Mouse (Mus musculus) erythroblast, embryonic 14.5 days (primary cell): ENCODE results near the gene Fkbp2. TPM values are rescaled to one million over a fixed set of nuclear protein-coding genes. Genes with fewer than 3 reads are reported as not detected.

Source experiments
- H3K27me3 ChIP-seq: 2 replicates; pipeline ENCODE4 v1.6.1; 2012; ENCODE audit warnings: inconsistent platforms; ENCODE audit not compliant: control insufficient read depth
- H3K36me3 ChIP-seq: 2 replicates; pipeline ENCODE4 v1.6.1; 2012; ENCODE audit warnings: mild to moderate bottlenecking, inconsistent platforms; ENCODE audit not compliant: control insufficient read depth
- H3K4me1 ChIP-seq: 2 replicates; pipeline ENCODE4 v1.6.1; 2012; ENCODE audit warnings: inconsistent platforms; ENCODE audit not compliant: control insufficient read depth
- H3K4me3 ChIP-seq: replicated peaks from 2 replicates; pipeline ENCODE3; 2012; ENCODE audit warnings: moderate library complexity, mild to moderate bottlenecking, inconsistent platforms
- H3K9me3 ChIP-seq: 2 replicates; pipeline ENCODE4 v1.6.1; 2012; ENCODE audit warnings: low read length, inconsistent platforms, mixed read lengths; ENCODE audit not compliant: control insufficient read depth
- GATA1 ChIP-seq: IDR thresholded peaks from 2 replicates; pipeline ENCODE4 v1.6.1; 2012; ENCODE audit warnings: low read length, inconsistent platforms, mixed read lengths
- TAL1 ChIP-seq: IDR thresholded peaks from 3 replicates; pipeline ENCODE4 v1.6.1; 2012; ENCODE audit warnings: low read length, inconsistent platforms, mixed read lengths
- polyA plus RNA-seq: library from polyadenylated mRNA; stranded (reverse); fragments of >175 nt; gene quantifications from 2 replicates; pipeline ENCODE4 v1.2.3, GENCODE M21; 2012

Fkbp2 gene
- polyA plus RNA-seq, 1 experiment: 29.1 TPM

- TF ChIP-seq TAL1 (no peak), GATA1 (no peak)
- Histone ChIP-seq H3K4me1 (peaks cover 31% of the 10 kb centered on the region), H3K27me3 (peaks cover 24% of the 10 kb centered on the region), H3K4me3 (no peak overlapping the region), H3K36me3 (peaks cover 5% of the 10 kb centered on the region), H3K9me3 (no peaks in the 10 kb centered on the region; the same call in 1 of the 2 replicates)
Measured at GRCm38 (mm10) chr19:6939106-6940002, 40.9 kb downstream of the Fkbp2 start.

GRCm38 (mm10) chr19:6937541-6938465 is 42.5 kb downstream of the Fkbp2 start:
- Histone ChIP-seq H3K36me3 (no peaks in the 10 kb centered on the region; the same call in 1 of the 2 replicates), H3K4me1 (peaks cover 27% of the 10 kb centered on the region), H3K4me3 (no peak overlapping the region), H3K27me3 (peaks cover 40% of the 10 kb centered on the region), H3K9me3 (peaks cover 10% of the 10 kb centered on the region; the same call in 1 of the 2 replicates)
- no peak for TF ChIP-seq TAL1
- no peak for TF ChIP-seq GATA1

- Histone ChIP-seq H3K36me3 (no peaks in the 10 kb centered on the region; the same call in 1 of the 2 replicates), H3K4me1 (peaks cover 17% of the 10 kb centered on the region), H3K4me3 (no peak overlapping the region), H3K27me3 (peaks cover 55% of the 10 kb centered on the region), H3K9me3 (peaks cover 10% of the 10 kb centered on the region; the same call in 1 of the 2 replicates)
- TF ChIP-seq GATA1: no peak
Measured at GRCm38 (mm10) chr19:6936299-6936698, 44.0 kb downstream of the Fkbp2 start.

GRCm38 (mm10) chr19:6934195-6934977 is 45.9 kb downstream of the Fkbp2 start, which contains the start of gene Kcnk4:
Gene Kcnk4, minus strand, starts transcription at chr19:6934515.
- H3K4me1 ChIP-seq: peaks cover 5% of the 10 kb centered on the region
- TF ChIP-seq GATA1: no peak
- no peak for TF ChIP-seq TAL1
- H3K4me3 ChIP-seq: no peak within 1 kb of the TSS
- H3K9me3 ChIP-seq: peaks cover 10% of the 10 kb centered on the region; the same call in 1 of the 2 replicates
- H3K27me3 ChIP-seq: peaks cover 71% of the 10 kb centered on the region
- no peaks in the 10 kb centered on the region; the same call in 1 of the 2 replicates for H3K36me3 ChIP-seq

- no peak overlapping the region for H3K4me3 ChIP-seq
- H3K9me3 ChIP-seq: peaks cover 10% of the 10 kb centered on the region; the same call in 1 of the 2 replicates
- no peaks in the 10 kb centered on the region; the same call in 1 of the 2 replicates for H3K36me3 ChIP-seq
- no peak for TF ChIP-seq TAL1
- TF ChIP-seq GATA1: no peak
- peaks cover 79% of the 10 kb centered on the region for H3K27me3 ChIP-seq
- H3K4me1 ChIP-seq: peaks cover 5% of the 10 kb centered on the region
Measured at GRCm38 (mm10) chr19:6933436-6934194, 46.7 kb downstream of the Fkbp2 start.

GRCm38 (mm10) chr19:6933102-6933435 is 47.2 kb downstream of the Fkbp2 start:
- H3K27me3 ChIP-seq: peaks cover 84% of the 10 kb centered on the region
- peaks cover 10% of the 10 kb centered on the region; the same call in 1 of the 2 replicates for H3K9me3 ChIP-seq
- no peak for TF ChIP-seq TAL1
- TF ChIP-seq GATA1: no peak
- peaks cover 5% of the 10 kb centered on the region for H3K4me1 ChIP-seq
- H3K4me3 ChIP-seq: no peak overlapping the region
- no peaks in the 10 kb centered on the region for H3K36me3 ChIP-seq

- H3K9me3 ChIP-seq: peaks cover 13% of the 10 kb centered on the region; the same call in 1 of the 2 replicates
- H3K27me3 ChIP-seq: peaks cover 91% of the 10 kb centered on the region
- H3K4me1 ChIP-seq: peaks cover 5% of the 10 kb centered on the region
- H3K36me3 ChIP-seq: no peaks in the 10 kb centered on the region
- H3K4me3 ChIP-seq: no peak overlapping the region
- TF ChIP-seq GATA1 (no peak), TAL1 (no peak)
Measured at GRCm38 (mm10) chr19:6932018-6932417, 48.3 kb downstream of the Fkbp2 start.

- no peaks in the 10 kb centered on the region for H3K36me3 ChIP-seq
- H3K4me1 ChIP-seq: peaks cover 12% of the 10 kb centered on the region
- TF ChIP-seq GATA1 (no peak), TAL1 (no peak)
- peaks cover 97% of the 10 kb centered on the region for H3K27me3 ChIP-seq
- H3K9me3 ChIP-seq: peaks cover 19% of the 10 kb centered on the region
- no peak overlapping the region for H3K4me3 ChIP-seq
Measured at GRCm38 (mm10) chr19:6931002-6931401, 49.3 kb downstream of the Fkbp2 start.
